Mouse (Mus musculus): ENCODE data around the gene Dolk. TPM values are rescaled to one million over a fixed set of nuclear protein-coding genes. Genes with fewer than 3 reads are reported as not detected.
A peak's percentile ranks its signal among the peaks of the same experiment; 100 is the strongest.

Gene Dolk
- polyA plus RNA-seq, 1 experiment from 2014 or later: 30.5 TPM

DNA sequence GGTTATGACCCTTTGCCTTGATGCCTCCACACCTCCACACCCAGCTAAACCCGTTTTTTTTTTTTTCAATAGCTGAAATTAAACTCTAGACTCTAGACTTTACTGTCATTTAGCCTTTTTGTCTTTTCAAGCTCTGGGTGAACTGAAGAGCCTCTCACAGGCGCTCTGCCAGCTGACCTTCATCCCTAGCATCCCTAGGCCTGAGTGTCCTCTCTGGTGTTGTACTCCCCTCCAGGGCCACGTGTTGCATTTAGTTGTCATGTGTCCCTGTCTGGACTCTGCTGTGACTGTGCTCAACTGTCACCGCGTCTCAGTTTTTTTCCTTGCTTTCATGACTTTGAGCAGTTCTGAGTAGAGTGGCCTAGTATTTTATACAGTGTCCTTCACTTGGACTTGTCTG lies 13.8 kb upstream of the Dolk start:
- Histone ChIP-seq H3K4me1 (no peaks in the 10 kb centered on the region), H3K27me3 (no peaks in the 10 kb centered on the region), H3K27ac (no peak overlapping the region), H3K9me3 (no peaks in the 10 kb centered on the region), H3K4me2 (no peak overlapping the region), H3K4me3 (no peak overlapping the region), H3K36me3 (peaks cover 80% of the 10 kb centered on the region), H3K9ac (0 out of 2 replicates have a peak overlapping the region, but pooled peaks have one; percentile 2)
- ATAC-seq (ENCODE audit: insufficient number of reproducible peaks, insufficient read depth, low FRiP score, low TSS enrichment, low read depth): no peak
- 88% methylated on average over 5 of the region's 5 CpGs for WGBS

DNA sequence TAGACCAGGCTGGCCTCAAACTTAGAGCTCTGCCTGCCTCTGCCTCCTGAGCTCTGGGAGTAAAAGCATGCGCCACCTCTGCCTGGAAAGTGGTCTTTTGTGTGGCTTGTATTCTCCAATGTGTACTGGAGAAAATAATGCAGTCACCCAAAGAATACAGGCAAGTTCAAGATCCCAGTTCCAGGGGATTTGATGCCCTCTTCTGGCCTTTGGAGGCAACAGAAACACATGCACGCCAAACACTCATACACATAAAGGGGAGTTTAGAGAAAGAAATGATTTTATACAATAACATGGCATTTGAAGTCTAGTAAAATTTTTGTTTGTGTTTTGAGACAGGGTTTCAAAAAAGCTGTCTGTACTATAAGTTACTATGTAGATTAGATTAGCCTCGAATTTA lies 13.4 kb upstream of the Dolk start:
- 78% methylated on average over 3 of the region's 3 CpGs for WGBS
- no peaks in the 10 kb centered on the region for H3K27me3 ChIP-seq
- no peak overlapping the region for H3K4me3 ChIP-seq
- H3K9ac ChIP-seq: no peak overlapping the region
- ATAC-seq (ENCODE audit: insufficient number of reproducible peaks, insufficient read depth, low FRiP score, low TSS enrichment, low read depth): no peak
- no peaks in the 10 kb centered on the region for H3K9me3 ChIP-seq
- H3K27ac ChIP-seq: no peak overlapping the region
- no peaks in the 10 kb centered on the region for H3K4me1 ChIP-seq
- H3K4me2 ChIP-seq: no peak overlapping the region
- H3K36me3 ChIP-seq: peaks cover 75% of the 10 kb centered on the region

DNA sequence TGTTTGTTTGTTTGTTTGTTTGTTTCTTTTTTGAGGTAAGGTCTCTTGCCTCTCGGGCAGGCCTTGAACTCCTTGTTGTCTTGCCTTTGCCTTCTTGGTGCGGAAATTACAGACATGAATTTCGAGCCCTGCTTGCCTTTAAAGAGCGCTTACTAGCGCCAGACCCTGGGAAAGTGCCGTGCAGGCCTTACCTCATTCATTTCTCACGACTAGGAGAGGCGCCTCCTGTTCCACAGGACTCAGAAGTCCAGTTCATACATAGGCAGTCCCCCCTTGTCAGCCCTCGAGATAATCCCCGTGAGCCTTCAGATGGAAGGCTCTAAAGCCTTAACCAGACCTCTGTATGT lies 866 bp upstream of the Dolk start:
- ATAC-seq (ENCODE audit: insufficient number of reproducible peaks, insufficient read depth, low FRiP score, low TSS enrichment, low read depth): no peak
- 1% methylated on average over 10 of the region's 10 CpGs for WGBS
- Histone ChIP-seq H3K27ac (peak overlapping the region; percentile 81), H3K9ac (peak overlapping the region; percentile 94), H3K9me3 (no peaks in the 10 kb centered on the region), H3K27me3 (no peaks in the 10 kb centered on the region), H3K4me2 (peak overlapping the region; percentile 98), H3K4me1 (peaks cover 24% of the 10 kb centered on the region), H3K4me3 (peak overlapping the region; percentile 89), H3K36me3 (peaks cover 30% of the 10 kb centered on the region)

DNA sequence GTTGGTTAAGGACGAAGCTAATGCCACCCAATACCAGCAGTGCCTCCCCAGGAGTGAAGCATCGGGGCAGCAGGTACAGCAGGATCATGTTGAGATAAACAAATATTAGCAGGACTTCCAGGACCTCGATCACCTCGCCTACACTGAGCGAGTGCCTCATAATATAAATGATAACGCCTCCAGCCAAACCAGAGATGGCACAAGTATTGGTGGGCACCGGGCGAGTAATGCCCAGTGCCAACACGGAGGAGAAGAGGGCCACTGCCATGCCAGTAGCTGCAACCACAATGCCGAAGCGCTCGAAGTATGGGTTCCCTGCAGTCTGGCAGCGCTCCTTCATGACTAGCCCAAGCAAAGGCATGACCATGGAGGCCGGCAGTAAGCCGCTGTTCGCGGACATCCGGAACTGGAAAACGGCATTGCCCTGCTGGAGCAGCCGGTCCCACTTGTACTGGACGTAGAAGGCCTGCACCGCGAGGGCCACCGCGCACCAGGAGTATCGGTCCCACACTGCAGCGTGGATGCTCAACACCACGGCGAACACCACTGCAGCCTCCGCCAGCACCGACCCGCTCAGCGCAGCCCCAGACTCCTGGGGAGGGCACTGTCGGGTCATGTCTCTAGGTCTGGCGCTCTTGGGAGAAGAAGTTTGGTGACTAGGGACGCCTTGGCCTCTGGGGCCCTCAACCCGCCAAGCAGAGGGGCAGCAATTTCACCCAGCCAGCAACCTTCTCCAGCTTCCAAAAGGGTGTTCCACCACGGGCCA lies 535 bp downstream of the Dolk start:
- Histone ChIP-seq H3K4me2 (peak overlapping the region; percentile 98), H3K36me3 (peaks cover 28% of the 10 kb centered on the region), H3K4me1 (peaks cover 24% of the 10 kb centered on the region), H3K4me3 (peak overlapping the region; percentile 89), H3K9ac (peak overlapping the region; percentile 94), H3K27me3 (no peaks in the 10 kb centered on the region), H3K9me3 (no peaks in the 10 kb centered on the region), H3K27ac (peak overlapping the region; percentile 22; the same call in 1 of the 2 replicates)
- ATAC-seq (ENCODE audit: insufficient number of reproducible peaks, insufficient read depth, low FRiP score, low TSS enrichment, low read depth): peak; percentile 27; the same call in 1 of the 2 replicates
- 12% methylated on average over 38 of the region's 38 CpGs for WGBS

DNA sequence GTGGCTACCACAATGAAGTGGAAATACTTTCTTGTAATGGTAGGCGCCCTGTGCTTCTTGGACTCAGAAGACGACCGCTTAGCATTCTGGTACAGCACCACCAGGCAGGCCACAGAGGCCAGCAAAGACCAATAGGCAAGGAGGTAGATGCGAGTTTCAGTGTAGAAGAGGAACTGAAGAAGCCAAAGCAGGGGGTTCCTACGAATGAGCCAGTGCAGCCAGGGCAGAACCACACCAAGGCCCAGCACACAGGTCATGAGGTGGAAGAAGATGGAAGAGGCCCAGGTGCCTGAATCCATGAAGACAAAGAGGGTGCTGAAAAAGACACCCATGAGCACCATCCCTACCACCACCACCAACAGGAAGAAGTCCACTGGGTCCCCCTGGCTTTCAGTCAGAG lies 1.1 kb downstream of the Dolk start:
- Histone ChIP-seq H3K36me3 (peaks cover 22% of the 10 kb centered on the region; the same call in 1 of the 2 replicates), H3K27me3 (no peaks in the 10 kb centered on the region), H3K27ac (no peak overlapping the region), H3K4me3 (peak overlapping the region; percentile 89), H3K9ac (no peak overlapping the region), H3K4me1 (peaks cover 24% of the 10 kb centered on the region), H3K4me2 (peak overlapping the region; percentile 98), H3K9me3 (no peaks in the 10 kb centered on the region)
- ATAC-seq (ENCODE audit: insufficient number of reproducible peaks, insufficient read depth, low FRiP score, low TSS enrichment, low read depth): no peak
- 91% methylated on average over 5 of the region's 5 CpGs for WGBS

DNA sequence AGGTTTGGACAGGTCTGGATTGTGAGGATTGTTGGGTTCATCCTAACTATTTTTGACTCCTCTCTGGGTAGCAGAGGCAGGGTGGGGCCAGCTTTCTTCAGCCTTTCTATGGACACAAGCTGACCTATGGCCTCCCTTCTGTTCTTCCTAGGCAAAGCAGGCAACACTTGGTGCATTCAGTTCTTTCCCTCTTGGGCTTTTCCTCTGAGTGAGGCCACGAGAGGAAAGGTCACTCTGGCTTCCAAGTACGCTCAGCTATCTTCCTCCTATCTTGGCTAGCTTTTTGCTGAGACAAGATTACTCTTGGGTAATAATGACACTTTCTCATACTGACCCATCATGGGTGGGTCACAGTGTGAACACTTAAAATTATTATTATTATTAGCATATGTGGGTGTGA lies 2.9 kb downstream of the Dolk start:
- H3K36me3 ChIP-seq: peaks cover 21% of the 10 kb centered on the region; the same call in 1 of the 2 replicates
- H3K9ac ChIP-seq: no peak overlapping the region
- ATAC-seq (ENCODE audit: insufficient number of reproducible peaks, insufficient read depth, low FRiP score, low TSS enrichment, low read depth): no peak
- 87% methylated on average over 2 of the region's 2 CpGs for WGBS
- no peaks in the 10 kb centered on the region for H3K27me3 ChIP-seq
- no peak overlapping the region for H3K27ac ChIP-seq
- peaks cover 24% of the 10 kb centered on the region for H3K4me1 ChIP-seq
- no peaks in the 10 kb centered on the region for H3K9me3 ChIP-seq
- no peak overlapping the region for H3K4me3 ChIP-seq
- no peak overlapping the region for H3K4me2 ChIP-seq

DNA sequence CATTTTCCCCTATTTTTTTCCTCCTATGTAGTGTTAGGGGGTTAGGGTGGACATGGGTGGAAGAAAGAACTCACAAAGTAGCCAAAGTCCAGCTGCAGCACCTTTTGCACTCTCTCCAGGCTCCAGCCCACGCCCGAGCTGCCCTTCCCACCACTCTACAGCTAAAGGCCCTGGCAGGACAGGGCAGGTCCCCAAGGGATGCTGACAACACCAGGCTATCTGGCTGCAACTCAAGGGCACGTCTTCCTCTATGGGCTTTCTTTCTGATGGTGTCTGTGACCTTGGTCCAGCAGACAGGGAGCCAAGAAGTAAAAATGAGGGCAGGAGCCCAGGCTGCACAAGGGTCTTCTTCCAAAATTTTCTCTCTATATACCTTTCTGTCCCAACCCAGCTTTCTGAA lies 4.5 kb downstream of the Dolk start:
- 72% methylated on average over 3 of the region's 3 CpGs for WGBS
- ATAC-seq (ENCODE audit: insufficient number of reproducible peaks, insufficient read depth, low FRiP score, low TSS enrichment, low read depth): no peak
- Histone ChIP-seq H3K4me3 (no peak overlapping the region), H3K9ac (no peak overlapping the region), H3K27me3 (no peaks in the 10 kb centered on the region), H3K27ac (no peak overlapping the region), H3K4me1 (peaks cover 12% of the 10 kb centered on the region), H3K9me3 (no peaks in the 10 kb centered on the region), H3K36me3 (peaks cover 21% of the 10 kb centered on the region; the same call in 1 of the 2 replicates), H3K4me2 (no peak overlapping the region)

DNA sequence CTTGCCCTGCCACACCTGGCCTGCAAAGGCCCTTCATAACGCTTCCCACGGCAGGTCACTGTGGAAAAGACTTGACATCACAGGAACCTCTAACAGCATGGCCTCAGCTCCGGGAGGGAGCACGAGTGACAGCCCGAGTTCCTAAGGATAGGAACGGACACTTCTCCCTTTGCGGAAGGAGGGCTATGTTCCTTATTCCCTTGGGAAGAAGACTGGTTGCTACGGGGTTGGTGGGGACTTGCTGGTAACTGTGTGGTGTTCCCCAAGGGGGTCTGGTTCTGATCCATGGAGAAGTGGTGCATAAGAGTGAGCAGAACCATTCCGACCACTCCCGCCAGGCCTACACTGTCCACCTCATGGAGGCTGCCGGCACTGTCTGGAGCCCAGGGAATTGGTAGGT lies 5.4 kb downstream of the Dolk start, which contains the start of gene Gm28038:
Gene Gm28038 (plus strand): TSS at position 301 of the 400 bp plus-strand sequence.
- Histone ChIP-seq H3K27me3 (no peaks in the 10 kb centered on the region), H3K9ac (no peak within 1 kb of the TSS), H3K4me1 (peaks cover 12% of the 10 kb centered on the region), H3K4me3 (no peak within 1 kb of the TSS), H3K9me3 (no peaks in the 10 kb centered on the region), H3K36me3 (peaks cover 21% of the 10 kb centered on the region; the same call in 1 of the 2 replicates), H3K27ac (no peak within 1 kb of the TSS), H3K4me2 (no peak within 1 kb of the TSS)
- ATAC-seq (ENCODE audit: insufficient number of reproducible peaks, insufficient read depth, low FRiP score, low TSS enrichment, low read depth): no peak
- 83% methylated on average over 11 of the region's 11 CpGs for WGBS

DNA sequence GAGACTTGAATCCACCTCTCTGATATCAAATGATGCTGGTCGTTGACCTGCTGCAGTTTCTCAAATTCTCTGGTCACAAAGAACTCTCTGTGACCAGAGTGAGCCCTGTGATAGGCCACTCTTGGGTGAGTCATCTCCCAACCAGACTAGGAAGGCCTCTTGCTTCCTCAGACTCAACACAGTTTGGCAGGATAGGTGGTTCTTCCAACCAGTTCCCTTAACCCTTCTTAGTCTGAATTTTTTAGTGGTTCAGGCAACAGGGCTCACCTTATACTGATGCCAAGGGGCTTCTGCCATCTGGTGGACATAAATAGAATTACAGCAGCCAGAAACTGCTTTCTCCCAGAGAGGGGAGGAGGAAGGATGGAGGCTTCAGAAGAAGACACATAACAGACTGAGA lies 16.0 kb downstream of the Dolk start:
- H3K27me3 ChIP-seq: no peaks in the 10 kb centered on the region
- no peaks in the 10 kb centered on the region for H3K9me3 ChIP-seq
- WGBS: 14% methylated on average over 1 of the region's 1 CpGs
- peaks cover 28% of the 10 kb centered on the region for H3K4me1 ChIP-seq
- H3K4me2 ChIP-seq: no peak overlapping the region
- H3K4me3 ChIP-seq: no peak overlapping the region
- no peaks in the 10 kb centered on the region for H3K36me3 ChIP-seq
- 0 out of 2 replicates have a peak overlapping the region, but pooled peaks have one; percentile 56 for H3K27ac ChIP-seq
- H3K9ac ChIP-seq: no peak overlapping the region
- ATAC-seq (ENCODE audit: insufficient number of reproducible peaks, insufficient read depth, low FRiP score, low TSS enrichment, low read depth): peak; percentile 66; the same call in 1 of the 2 replicates

DNA sequence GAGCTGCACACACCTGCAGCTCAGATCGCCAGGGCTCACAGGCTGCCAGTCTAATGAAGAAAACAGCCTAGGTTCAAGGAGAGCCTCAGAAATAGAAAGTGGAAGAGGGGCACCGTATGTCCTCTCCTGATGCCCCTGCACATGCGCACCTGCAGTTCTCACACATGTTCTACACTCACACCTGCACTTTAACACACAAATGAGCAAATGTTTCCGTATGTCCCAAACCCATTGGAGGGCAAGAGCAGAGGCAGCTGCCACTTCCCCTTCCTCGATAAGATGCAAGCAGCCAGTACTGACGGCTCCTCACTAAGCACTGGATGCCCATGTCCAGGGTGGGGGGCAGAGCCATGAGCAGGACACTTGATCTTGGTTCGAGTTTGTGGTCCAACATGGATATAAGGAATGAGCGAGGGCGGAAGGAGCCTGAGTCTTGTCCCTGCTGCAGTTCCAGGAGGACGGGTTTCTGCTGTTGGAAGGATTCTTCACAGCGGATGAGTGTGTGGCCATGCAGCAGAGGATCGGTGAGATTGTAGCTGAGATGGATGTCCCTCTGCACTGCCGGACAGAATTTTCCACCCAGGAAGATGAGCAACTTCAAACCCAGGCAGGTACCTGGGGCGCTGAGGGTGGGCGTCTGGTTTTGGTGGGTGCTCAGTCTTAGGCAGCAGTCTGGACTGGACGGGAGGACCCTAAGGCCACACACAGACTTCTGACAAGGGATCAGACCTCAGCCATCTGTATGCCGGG lies 16.7 kb downstream of the Dolk start:
- H3K9me3 ChIP-seq: no peaks in the 10 kb centered on the region
- WGBS: 85% methylated on average over 17 of the region's 17 CpGs
- no peak for ATAC-seq (ENCODE audit: insufficient number of reproducible peaks, insufficient read depth, low FRiP score, low TSS enrichment, low read depth)
- peaks cover 34% of the 10 kb centered on the region for H3K4me1 ChIP-seq
- no peaks in the 10 kb centered on the region for H3K27me3 ChIP-seq
- H3K4me3 ChIP-seq: no peak overlapping the region
- H3K9ac ChIP-seq: no peak overlapping the region
- no peak overlapping the region for H3K4me2 ChIP-seq
- H3K27ac ChIP-seq: peak overlapping the region; percentile 56; the same call in 1 of the 2 replicates
- peaks cover 7% of the 10 kb centered on the region for H3K36me3 ChIP-seq

DNA sequence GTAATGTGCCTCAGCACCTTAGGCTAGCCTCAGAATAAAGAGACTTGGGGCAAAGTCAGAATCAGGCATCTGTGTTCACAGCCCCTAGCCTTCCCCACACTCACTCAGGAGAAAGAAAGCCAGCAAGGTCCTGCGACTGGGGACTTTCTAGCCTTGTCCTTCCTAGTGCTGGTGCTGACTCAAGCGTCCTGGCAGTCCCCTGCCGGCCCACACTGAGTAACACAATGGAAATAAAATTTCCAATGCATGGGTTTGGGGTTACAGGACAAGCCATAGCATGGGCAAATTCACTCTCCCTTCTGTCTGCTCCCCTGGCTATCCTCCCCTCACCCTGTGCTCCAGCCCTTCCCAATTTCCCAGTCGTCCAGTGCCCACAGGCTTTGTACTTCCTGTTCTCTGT lies 17.8 kb downstream of the Dolk start:
- H3K9ac ChIP-seq: no peak overlapping the region
- no peak overlapping the region for H3K4me2 ChIP-seq
- H3K4me1 ChIP-seq: peaks cover 41% of the 10 kb centered on the region
- H3K4me3 ChIP-seq: no peak overlapping the region
- WGBS: 50% methylated on average over 4 of the region's 4 CpGs
- H3K27me3 ChIP-seq: no peaks in the 10 kb centered on the region
- H3K36me3 ChIP-seq: peaks cover 17% of the 10 kb centered on the region
- H3K9me3 ChIP-seq: no peaks in the 10 kb centered on the region
- no peak overlapping the region for H3K27ac ChIP-seq
- no peak for ATAC-seq (ENCODE audit: insufficient number of reproducible peaks, insufficient read depth, low FRiP score, low TSS enrichment, low read depth)

DNA sequence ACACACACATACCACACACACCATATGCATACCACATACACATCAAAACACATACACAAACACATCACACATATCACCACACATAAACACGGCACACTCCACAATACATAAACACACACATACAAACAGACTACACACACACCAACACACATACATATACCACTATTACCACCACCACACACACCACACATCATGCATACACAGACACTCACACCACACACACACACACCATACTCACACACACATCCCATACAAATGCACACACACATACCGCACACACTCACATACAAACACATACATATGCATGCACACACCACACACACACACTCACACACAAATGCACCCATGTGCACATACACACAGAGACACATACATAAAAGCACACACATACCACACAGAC lies 18.7 kb downstream of the Dolk start:
- WGBS: 94% methylated on average over 2 of the region's 2 CpGs
- Histone ChIP-seq H3K27me3 (no peaks in the 10 kb centered on the region), H3K9me3 (no peaks in the 10 kb centered on the region), H3K9ac (no peak overlapping the region), H3K4me1 (peaks cover 45% of the 10 kb centered on the region), H3K27ac (no peak overlapping the region), H3K4me3 (no peak overlapping the region), H3K4me2 (no peak overlapping the region), H3K36me3 (peaks cover 24% of the 10 kb centered on the region)
- no peak for ATAC-seq (ENCODE audit: insufficient number of reproducible peaks, insufficient read depth, low FRiP score, low TSS enrichment, low read depth)

Data from embryonic facial prominence, embryonic 13.5 days (tissue).